Mouse (Mus musculus): ENCODE data around the gene Tchhl1.
"Not testable (repeated sequence)": the region's sequence is repeated elsewhere in the genome, so short reads cannot be mapped to it uniquely, and the experiment has no call there.

Gene Tchhl1

DNA sequence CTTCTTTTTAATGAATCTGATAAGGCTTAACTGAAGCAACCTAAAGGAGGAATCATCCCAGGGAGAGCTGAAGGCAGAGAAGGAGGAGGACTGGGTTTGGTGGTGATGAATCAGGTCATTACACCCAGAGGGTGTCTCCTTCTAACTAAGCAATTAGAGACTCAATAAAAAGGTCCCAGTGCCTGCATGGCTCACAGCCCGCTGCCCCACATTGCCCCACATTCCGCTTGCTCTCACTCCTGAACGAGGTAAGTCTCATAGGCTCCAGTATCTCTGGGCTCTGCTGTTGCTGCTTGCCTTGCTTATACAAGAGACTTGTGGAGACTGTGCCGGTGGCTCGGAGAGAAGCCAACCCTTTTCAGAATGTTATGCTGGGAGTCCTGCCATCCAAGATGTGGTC, at the start of gene Tchhl1:
Tchhl1 (plus strand) TSS at position 194 of the 400 bp plus-strand sequence.
- no peak for DNase-seq (ENCODE audit: low spot score)

DNA sequence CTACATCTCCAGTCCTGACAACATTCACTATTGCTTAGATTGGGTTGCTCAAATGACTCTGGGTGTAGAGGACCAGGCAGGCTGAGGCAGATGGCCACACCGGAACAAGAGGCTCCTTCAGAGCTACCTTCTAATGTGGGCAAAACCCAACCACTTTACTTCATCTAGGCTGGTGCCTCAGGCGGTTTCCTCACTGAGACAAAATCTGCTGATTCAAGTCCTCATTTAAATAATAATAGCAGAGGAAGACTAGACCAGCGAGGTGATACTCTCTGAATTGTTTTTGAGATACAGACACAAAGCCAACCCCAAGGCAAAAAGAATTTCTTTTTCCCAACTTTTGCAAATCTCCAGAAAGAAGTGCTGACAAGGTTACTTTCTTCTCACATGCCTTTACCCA, 36.9 kb upstream of the Tchhl1 start:
- DNase-seq (ENCODE audit: low spot score) = no peak

GRCm38 (mm10) chr3:93442030-93442429, 26.5 kb upstream of the Tchhl1 start, which contains the start of gene Tchh:
TSS of gene Tchh (plus strand) at chr3:93442330.
- DNase-seq (ENCODE audit: low spot score) = no peak

DNA sequence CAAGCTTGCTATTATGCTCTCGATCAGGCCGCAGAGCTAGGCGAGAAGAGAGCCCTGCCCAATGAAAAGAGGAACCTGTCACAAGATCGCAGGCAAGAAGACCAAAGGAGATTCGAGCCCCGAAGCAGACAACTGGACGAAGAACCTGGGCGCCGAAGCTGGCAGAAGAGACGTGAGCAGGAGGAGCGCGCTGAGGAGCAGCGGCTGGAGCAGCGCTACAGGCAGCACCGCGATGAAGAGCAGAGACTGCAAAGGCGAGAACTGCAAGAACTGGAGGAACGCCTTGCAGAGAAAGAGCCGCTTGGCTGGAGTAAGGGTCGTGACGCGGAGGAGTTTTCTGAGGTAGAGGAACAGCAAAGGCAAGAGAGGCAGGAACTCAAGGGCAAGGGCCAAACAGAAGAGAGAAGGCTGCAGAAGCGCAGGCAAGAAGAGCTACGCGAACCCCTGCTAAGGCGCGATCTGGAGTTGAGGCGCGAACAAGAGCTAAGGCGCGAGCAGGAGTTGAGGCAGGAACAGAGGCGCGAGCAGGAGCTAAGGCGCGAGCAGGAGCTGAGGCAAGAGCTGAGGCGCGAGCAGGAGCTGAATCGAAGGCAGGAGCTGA, 25.0 kb upstream of the Tchhl1 start:
- DNase-seq (ENCODE audit: low spot score) = peak; percentile 7

GRCm38 (mm10) chr3:93444343-93445164, 24.0 kb upstream of the Tchhl1 start:
- DNase-seq (ENCODE audit: low spot score) = peak; percentile 48

- DNase-seq (ENCODE audit: low spot score) = peak; percentile 11
Measured at GRCm38 (mm10) chr3:93445165-93445705, 23.3 kb upstream of the Tchhl1 start.

DNA sequence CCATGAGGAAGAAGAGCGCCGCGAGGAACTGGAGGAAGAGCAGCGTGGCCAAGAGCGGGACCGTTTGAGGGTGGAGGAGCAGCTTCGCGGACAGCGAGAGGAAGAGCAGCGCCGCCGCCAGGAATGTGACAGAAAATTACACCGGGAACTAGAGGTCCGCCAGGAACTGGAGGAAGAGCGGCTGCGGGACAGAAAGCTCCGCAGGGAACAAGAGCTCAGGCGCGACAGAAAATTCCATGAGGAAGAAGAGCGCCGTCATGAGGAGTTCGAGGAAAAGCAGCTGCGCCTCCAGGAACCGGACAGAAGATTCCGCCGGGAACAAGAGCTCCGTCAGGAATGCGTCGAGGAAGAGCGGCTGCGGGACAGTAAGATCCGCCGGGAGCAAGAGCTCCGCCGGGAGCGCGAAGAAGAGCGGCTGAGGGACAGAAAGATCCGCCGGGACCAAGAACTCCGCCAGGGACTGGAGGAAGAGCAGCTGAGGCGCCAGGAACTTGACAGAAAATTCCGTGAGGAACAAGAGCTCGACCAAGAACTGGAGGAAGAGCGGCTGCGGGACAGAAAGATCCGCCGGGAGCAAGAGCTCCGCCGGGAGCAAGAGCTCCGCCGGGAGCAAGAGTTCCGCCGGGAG, 22.3 kb upstream of the Tchhl1 start:
- peak; percentile 7 for DNase-seq (ENCODE audit: low spot score)

GRCm38 (mm10) chr3:93446756-93447137, 21.8 kb upstream of the Tchhl1 start:
- DNase-seq (ENCODE audit: low spot score) = peak; percentile 4

- DNase-seq (ENCODE audit: low spot score) = peak; percentile 27
Measured at GRCm38 (mm10) chr3:93447138-93447841, 21.3 kb upstream of the Tchhl1 start.

DNA sequence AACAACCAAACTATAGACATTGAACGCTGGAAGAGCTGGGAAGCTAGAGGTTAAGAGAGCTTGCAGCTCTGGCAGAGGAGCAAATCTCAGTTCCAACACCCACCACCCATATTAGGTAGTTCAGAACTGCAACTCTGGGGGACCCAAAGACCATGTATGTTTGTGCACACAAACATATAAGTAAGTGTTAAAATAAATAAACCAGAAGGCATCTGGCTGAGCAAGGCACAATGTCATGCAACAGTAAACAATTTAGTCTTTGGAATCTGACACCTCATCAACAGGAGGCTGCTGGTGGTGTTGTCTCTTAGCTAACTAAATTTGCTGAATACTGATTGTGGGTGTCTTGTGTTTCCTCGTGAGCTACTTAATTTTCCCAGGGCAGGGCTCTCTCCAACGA, 2.0 kb upstream of the Tchhl1 start:
- no peak for DNase-seq (ENCODE audit: low spot score)

GRCm38 (mm10) chr3:93467130-93467529, 1.4 kb upstream of the Tchhl1 start:
- no peak for DNase-seq (ENCODE audit: low spot score)

- no peak for DNase-seq (ENCODE audit: low spot score)
Measured at GRCm38 (mm10) chr3:93469629-93470028, 1.1 kb downstream of the Tchhl1 start.

- DNase-seq (ENCODE audit: low spot score) = no peak
Measured at GRCm38 (mm10) chr3:93480053-93480452, 11.5 kb downstream of the Tchhl1 start.

- no peak for DNase-seq (ENCODE audit: low spot score)
Measured at GRCm38 (mm10) chr3:93481982-93482616, 13.5 kb downstream of the Tchhl1 start.

GRCm38 (mm10) chr3:93485611-93486010, 17.1 kb downstream of the Tchhl1 start:
- no peak for DNase-seq (ENCODE audit: low spot score)

DNA sequence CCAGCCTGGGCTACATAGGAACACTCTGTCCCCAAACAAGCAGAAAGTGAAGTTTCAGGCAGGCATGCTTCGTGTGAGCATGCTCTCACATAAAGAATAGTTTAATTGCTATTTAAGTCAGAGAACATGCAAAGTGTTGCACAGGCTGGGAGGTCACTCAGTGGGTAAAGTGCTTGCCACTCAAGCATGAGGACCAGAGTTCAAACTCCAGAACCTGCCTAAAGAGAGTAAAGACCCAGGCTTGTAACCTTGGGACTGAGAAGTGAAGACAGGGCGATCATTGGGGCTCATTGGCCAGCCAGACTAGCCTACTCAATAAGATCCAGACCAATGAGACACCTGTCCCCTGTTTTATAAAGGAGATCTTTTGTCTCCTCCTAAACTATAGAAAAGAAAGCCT, 20.0 kb downstream of the Tchhl1 start:
- no peak for DNase-seq (ENCODE audit: low spot score)

DNA sequence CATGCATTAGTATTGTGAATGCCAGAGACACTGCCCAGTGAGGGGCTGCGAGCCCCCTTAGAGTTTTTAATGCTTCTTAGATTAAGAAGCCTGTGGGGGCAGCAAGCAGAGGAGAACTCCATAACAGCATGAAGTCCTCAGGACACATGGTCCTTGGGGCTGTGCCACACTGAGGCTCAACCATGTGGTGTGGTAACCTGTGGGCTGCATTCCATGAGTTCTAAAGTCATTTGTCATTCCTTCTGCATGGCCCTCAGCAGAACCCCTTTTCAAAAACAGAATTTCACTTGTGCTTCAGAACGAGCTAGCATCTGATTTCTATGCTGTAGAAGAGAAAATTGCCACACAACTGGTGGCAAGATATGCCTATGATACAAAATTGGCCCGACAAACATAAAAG, 23.6 kb downstream of the Tchhl1 start:
- DNase-seq (ENCODE audit: low spot score) = no peak

GRCm38 (mm10) chr3:93493992-93494391, 25.4 kb downstream of the Tchhl1 start:
- no peak for DNase-seq (ENCODE audit: low spot score)

GRCm38 (mm10) chr3:93494774-93495173, 26.2 kb downstream of the Tchhl1 start:
- not testable (repeated sequence) for DNase-seq (ENCODE audit: low spot score)

DNA sequence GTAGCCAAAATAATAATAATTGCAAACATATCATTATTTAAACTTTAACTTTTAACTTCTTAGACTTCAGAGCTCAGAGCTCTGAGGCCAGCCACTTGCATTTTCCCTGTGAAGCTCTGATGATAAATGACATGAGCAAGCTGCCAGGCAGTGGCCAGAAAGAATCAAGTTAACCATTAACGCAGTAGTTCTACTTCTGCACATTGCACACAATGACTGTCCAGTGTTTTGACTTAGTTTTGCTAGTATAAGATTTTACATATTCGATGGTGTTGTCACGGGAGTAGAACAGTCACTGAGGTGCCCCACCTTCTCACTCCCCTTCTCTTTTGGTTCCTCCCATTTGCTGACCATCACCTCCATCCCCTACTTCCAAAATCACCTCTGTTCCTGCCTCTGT, 28.6 kb downstream of the Tchhl1 start:
- no peak for DNase-seq (ENCODE audit: low spot score)

DNA sequence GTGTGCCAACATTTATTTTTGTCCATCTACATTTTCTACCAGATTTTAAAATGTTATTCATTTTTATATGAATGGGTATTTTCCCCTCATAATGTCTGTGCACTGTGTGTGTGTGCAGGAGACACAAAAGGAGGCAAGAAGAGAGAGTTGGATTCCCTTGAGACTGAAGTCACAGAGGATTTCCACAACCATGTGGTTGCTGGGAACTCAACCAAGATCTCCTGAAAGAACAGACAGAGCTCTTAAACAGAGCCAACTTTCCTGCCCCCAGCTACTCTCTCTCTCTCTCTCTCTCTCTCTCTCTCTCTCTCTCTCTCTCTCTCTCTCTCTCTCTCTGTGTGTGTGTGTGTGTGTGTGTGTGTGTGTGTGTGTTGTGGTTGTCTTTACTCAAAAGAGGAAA, 30.6 kb downstream of the Tchhl1 start:
- DNase-seq (ENCODE audit: low spot score) = no peak
